Mouse (Mus musculus) adrenal gland, postnatal 25 days (tissue): ENCODE data around the gene Gm17324. TPM values are rescaled to one million over a fixed set of nuclear protein-coding genes. Genes with fewer than 3 reads are reported as not detected.

Experiments
- DNase-seq: peaks from one replicate; pipeline ENCODE4 v3.0.0; 2021; ENCODE audit warnings: mixed read lengths
- microRNA-seq, 2 experiments: library from miRNA; unstranded; fragments of <30 nt; microRNA quantifications; one replicate each; pipeline ENCODE4 v1.2.0; 2021
- total RNA-seq: library from RNA; stranded (reverse); gene quantifications from 2 replicates; pipeline ENCODE4 v1.2.3, GENCODE M21; 2021

Gene Gm17324
- total RNA-seq, 1 experiment from 2014 or later: not detected

- no peak for DNase-seq
Measured at GRCm38 (mm10) chr9:78465725-78466124, 17.1 kb upstream of the Gm17324 start.

GRCm38 (mm10) chr9:78463337-78463736, 14.8 kb upstream of the Gm17324 start:
- DNase-seq: no peak

- no peak for DNase-seq
Measured at GRCm38 (mm10) chr9:78457026-78457425, 8.4 kb upstream of the Gm17324 start.

- DNase-seq: no peak
Measured at GRCm38 (mm10) chr9:78451382-78451781, 2.8 kb upstream of the Gm17324 start.

GRCm38 (mm10) chr9:78450404-78450803, 1.8 kb upstream of the Gm17324 start:
- DNase-seq: no peak

GRCm38 (mm10) chr9:78447606-78447972, 997 bp downstream of the Gm17324 start:
- no peak for DNase-seq

GRCm38 (mm10) chr9:78442579-78443392, 5.8 kb downstream of the Gm17324 start, which contains the start of gene Cgas:
Gene Cgas (minus strand): TSS chr9:78443237.
- peak; percentile 50 for DNase-seq

GRCm38 (mm10) chr9:78442237-78442578, 6.4 kb downstream of the Gm17324 start:
- DNase-seq: no peak

- no peak for DNase-seq
Measured at GRCm38 (mm10) chr9:78439426-78439825, 9.2 kb downstream of the Gm17324 start.

GRCm38 (mm10) chr9:78432471-78432870, 16.1 kb downstream of the Gm17324 start:
- no peak for DNase-seq

GRCm38 (mm10) chr9:78430486-78430885, 18.1 kb downstream of the Gm17324 start:
- DNase-seq: no peak

GRCm38 (mm10) chr9:78429551-78429950, 19.0 kb downstream of the Gm17324 start:
- DNase-seq: no peak

- no peak for DNase-seq
Measured at GRCm38 (mm10) chr9:78428870-78429432, 19.6 kb downstream of the Gm17324 start.

- DNase-seq: no peak
Measured at GRCm38 (mm10) chr9:78428185-78428584, 20.4 kb downstream of the Gm17324 start.

GRCm38 (mm10) chr9:78427362-78427781, 21.2 kb downstream of the Gm17324 start:
- DNase-seq: no peak

GRCm38 (mm10) chr9:78401596-78401995, 47.0 kb downstream of the Gm17324 start:
- DNase-seq: no peak

- DNase-seq: no peak
Measured at GRCm38 (mm10) chr9:78400570-78400969, 48.0 kb downstream of the Gm17324 start.

Small RNAs within 50 kb of the gene (microRNA-seq; reads per million reads assigned to microRNA genes)
- 0.34 to 0.71 reads per million in 2 experiments for gene Gm26377

Other genes starting within 250 kb of the Gm17324 start
- 1.1 TPM in 1 of 2 replicates, not detected in the other for gene Gsta1, start 218.1 kb downstream of the Gm17324 start, total RNA-seq
- not detected in 2 replicates for gene Gm3776, start 191.7 kb downstream of the Gm17324 start, total RNA-seq
- gene Gm10639, start 158.9 kb downstream of the Gm17324 start, total RNA-seq: not detected in 2 replicates
- gene Omt2a, start 134.0 kb downstream of the Gm17324 start, total RNA-seq: not detected in 2 replicates
- gene Omt2b, start 121.2 kb downstream of the Gm17324 start, total RNA-seq: not detected in 2 replicates
- gene Gsta2, start 93.0 kb downstream of the Gm17324 start, total RNA-seq: 4.2 and 10.3 TPM in 2 replicates
- not detected in 2 replicates for gene Dppa5a, start 80.6 kb downstream of the Gm17324 start, total RNA-seq
- not detected in 2 replicates for gene Ooep, start 70.1 kb downstream of the Gm17324 start, total RNA-seq
- gene Ddx43, start 53.0 kb downstream of the Gm17324 start, total RNA-seq: not detected in 2 replicates
- 1.1 and 1.6 TPM in 2 replicates for gene Cgas, start 5.5 kb downstream of the Gm17324 start, total RNA-seq
- 25.5 and 35.8 TPM in 2 replicates for gene Mto1, start 578 bp downstream of the Gm17324 start, total RNA-seq
- 6,460 and 8,956 TPM in 2 replicates for gene Eef1a1, start 40.4 kb upstream of the Gm17324 start, total RNA-seq
- gene Slc17a5, start 139.3 kb upstream of the Gm17324 start, total RNA-seq: 10.6 and 16.7 TPM in 2 replicates
- gene Cd109, start 166.8 kb upstream of the Gm17324 start, total RNA-seq: 0.29 and 0.36 TPM in 2 replicates